Mouse (Mus musculus): ENCODE data around the gene Mapk8. TPM values are rescaled to one million over a fixed set of nuclear protein-coding genes. Genes with fewer than 3 reads are reported as not detected.
A peak's percentile ranks its signal among the peaks of the same experiment; 100 is the strongest.

Gene Mapk8
- total and polyA plus RNA-seq, 3 experiments = 7.3 to 29.5 (median 26.2) TPM

DNA sequence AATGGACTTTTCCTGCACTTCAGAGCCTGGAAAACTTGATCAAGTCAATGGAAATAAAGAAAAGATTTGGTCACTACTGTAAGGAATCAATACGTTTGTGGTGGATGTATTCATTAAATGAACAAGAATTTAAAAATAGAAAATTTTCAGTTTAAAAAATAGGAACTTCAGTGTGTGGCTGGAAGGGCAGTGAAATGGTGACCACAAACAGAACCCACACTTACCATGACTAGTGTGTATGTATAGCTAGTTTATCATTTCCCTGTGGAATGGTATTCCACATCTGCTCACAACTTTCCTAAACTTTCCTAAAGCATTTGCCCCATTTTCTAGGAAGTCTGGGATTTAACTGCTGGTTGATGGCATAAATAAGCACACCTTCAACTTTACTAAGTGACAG, 24.0 kb downstream of the Mapk8 start:
- Histone ChIP-seq H3K4me1 (ENCODE audit: control insufficient read depth, insufficient read depth, low read length) (peaks cover 2% of the 10 kb centered on the region), H3K4me3 (no peak overlapping the region), H3K36me3 (ENCODE audit: control insufficient read depth, insufficient read depth, low read length) (peaks cover 6% of the 10 kb centered on the region), H3K9ac (ENCODE audit: low read depth, low read length) (no peak overlapping the region), H3K27ac (no peak overlapping the region), H3K27me3 (ENCODE audit: control insufficient read depth, insufficient read depth, low read length) (no peaks in the 10 kb centered on the region), H3K79me2 (replicated peaks; ENCODE audit: control insufficient read depth, insufficient read depth, low read length) (peaks cover 7% of the 10 kb centered on the region; the same call in 1 of the 2 replicates)
- no peak for DNase-seq
- intact Hi-C loops (cut with DNase I) = no loop called here
- TF ChIP-seq POLR2A (IDR thresholded peaks at IDR 0.05; ENCODE audit: insufficient read depth, low read depth, low read length) (no peak), CTCF (IDR thresholded peaks at IDR 0.05) (no peak), EP300 (IDR thresholded peaks at IDR 0.05; ENCODE audit: insufficient read depth, low read depth, low read length) (no peak)
- WGBS = 55% methylated on average over 1 of the region's 1 CpGs

DNA sequence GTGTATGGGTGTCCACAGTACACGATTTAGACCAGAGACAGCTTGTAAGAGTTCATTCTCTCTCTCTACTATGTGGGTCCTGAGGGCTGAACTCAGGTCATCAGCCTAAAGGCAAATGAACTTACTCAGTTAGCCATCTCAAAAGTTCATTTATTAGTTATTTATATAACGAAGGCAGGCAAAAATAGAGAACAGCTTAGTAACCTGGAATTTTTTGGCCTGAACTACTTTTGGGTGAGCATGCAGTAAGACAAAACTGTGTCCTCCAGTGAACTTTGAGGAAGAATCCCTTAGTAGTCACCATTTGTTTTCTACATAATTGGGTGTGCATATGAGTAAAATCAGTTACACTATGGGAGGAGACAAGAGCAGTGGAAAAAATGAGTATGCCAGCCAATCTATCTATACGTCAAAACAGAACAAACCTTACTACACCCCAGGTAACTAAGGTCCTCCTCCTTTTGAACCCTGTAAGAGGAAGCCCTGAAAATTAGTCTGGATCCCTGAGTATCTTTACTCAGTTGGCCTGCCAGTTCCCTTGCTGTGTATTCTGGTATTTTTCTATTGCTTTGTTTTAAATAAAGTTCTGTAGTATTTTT, 28.5 kb downstream of the Mapk8 start:
- Histone ChIP-seq H3K4me3 (no peak overlapping the region), H3K27me3 (ENCODE audit: control insufficient read depth, insufficient read depth, low read length) (no peaks in the 10 kb centered on the region), H3K79me2 (replicated peaks; ENCODE audit: control insufficient read depth, insufficient read depth, low read length) (peaks cover 7% of the 10 kb centered on the region), H3K36me3 (ENCODE audit: control insufficient read depth, insufficient read depth, low read length) (peaks cover 9% of the 10 kb centered on the region), H3K4me1 (ENCODE audit: control insufficient read depth, insufficient read depth, low read length) (peaks cover 4% of the 10 kb centered on the region), H3K9ac (ENCODE audit: low read depth, low read length) (no peak overlapping the region), H3K27ac (no peak overlapping the region)
- TF ChIP-seq CTCF (IDR thresholded peaks at IDR 0.05) = no peak
- no peak for TF ChIP-seq EP300 (IDR thresholded peaks at IDR 0.05; ENCODE audit: insufficient read depth, low read depth, low read length)
- no peak for TF ChIP-seq POLR2A (IDR thresholded peaks at IDR 0.05; ENCODE audit: insufficient read depth, low read depth, low read length)
- DNase-seq = no peak
- 67% methylated on average over 3 of the region's 3 CpGs for WGBS
- intact Hi-C loops (cut with DNase I) = no loop called here

DNA sequence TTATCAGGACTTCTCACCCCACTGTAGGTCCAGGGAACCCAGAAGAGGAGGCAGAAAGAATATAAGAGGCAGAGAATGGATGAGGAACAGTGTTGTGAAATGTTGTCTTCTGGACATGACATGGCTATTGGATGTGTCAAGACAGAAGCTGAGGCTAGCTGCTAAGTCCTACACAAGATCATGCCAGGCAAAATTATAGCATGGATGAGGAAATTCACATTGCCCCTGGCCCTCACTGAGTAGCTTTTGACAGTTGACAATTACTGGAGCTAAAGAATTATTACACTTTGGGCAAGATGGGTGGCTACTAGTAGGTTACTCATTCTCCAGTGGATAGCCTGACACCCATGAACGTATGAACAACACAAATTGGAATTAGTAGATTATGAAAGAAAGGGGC, 31.2 kb downstream of the Mapk8 start:
- 88% methylated on average over 1 of the region's 1 CpGs for WGBS
- Histone ChIP-seq H3K4me3 (no peak overlapping the region), H3K9ac (ENCODE audit: low read depth, low read length) (no peak overlapping the region), H3K27me3 (ENCODE audit: control insufficient read depth, insufficient read depth, low read length) (no peaks in the 10 kb centered on the region), H3K36me3 (ENCODE audit: control insufficient read depth, insufficient read depth, low read length) (peaks cover 7% of the 10 kb centered on the region), H3K79me2 (replicated peaks; ENCODE audit: control insufficient read depth, insufficient read depth, low read length) (peaks cover 7% of the 10 kb centered on the region), H3K27ac (no peak overlapping the region), H3K4me1 (ENCODE audit: control insufficient read depth, insufficient read depth, low read length) (peaks cover 4% of the 10 kb centered on the region)
- intact Hi-C loops (cut with DNase I) = no loop called here
- no peak for DNase-seq
- TF ChIP-seq POLR2A (IDR thresholded peaks at IDR 0.05; ENCODE audit: insufficient read depth, low read depth, low read length) = no peak
- no peak for TF ChIP-seq EP300 (IDR thresholded peaks at IDR 0.05; ENCODE audit: insufficient read depth, low read depth, low read length)
- no peak for TF ChIP-seq CTCF (IDR thresholded peaks at IDR 0.05)

DNA sequence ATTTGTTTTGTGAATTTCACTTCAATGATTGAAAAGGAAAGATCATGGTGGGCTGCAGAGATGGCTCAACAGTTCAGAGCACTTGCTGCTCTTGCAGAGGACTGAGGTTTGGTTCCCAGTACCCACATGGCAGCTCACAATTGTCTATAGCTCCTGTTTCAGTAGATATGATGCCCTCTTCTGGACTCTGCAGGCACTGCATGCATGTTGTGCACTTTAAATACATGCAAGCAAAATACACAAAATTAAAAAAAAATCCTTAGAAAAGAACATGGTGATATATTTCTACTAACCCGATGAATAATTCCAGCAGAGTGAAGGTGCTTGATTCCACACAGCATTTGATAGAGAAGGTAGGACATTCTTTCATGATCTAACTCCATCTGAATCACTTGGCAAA, 44.6 kb downstream of the Mapk8 start:
- TF ChIP-seq CTCF (IDR thresholded peaks at IDR 0.05) (peak; percentile 58), EP300 (IDR thresholded peaks at IDR 0.05; ENCODE audit: insufficient read depth, low read depth, low read length) (no peak)
- WGBS = 91% methylated on average over 1 of the region's 1 CpGs
- Histone ChIP-seq H3K4me1 (ENCODE audit: control insufficient read depth, insufficient read depth, low read length) (peaks cover 2% of the 10 kb centered on the region), H3K27me3 (ENCODE audit: control insufficient read depth, insufficient read depth, low read length) (no peaks in the 10 kb centered on the region), H3K9ac (ENCODE audit: low read depth, low read length) (no peak overlapping the region), H3K36me3 (ENCODE audit: control insufficient read depth, insufficient read depth, low read length) (no peaks in the 10 kb centered on the region; the same call in 1 of the 2 replicates), H3K4me3 (no peak overlapping the region), H3K27ac (no peak overlapping the region), H3K79me2 (replicated peaks; ENCODE audit: control insufficient read depth, insufficient read depth, low read length) (no peaks in the 10 kb centered on the region)
- no peak for DNase-seq
- intact Hi-C loops (cut with DNase I) = no loop called here

DNA sequence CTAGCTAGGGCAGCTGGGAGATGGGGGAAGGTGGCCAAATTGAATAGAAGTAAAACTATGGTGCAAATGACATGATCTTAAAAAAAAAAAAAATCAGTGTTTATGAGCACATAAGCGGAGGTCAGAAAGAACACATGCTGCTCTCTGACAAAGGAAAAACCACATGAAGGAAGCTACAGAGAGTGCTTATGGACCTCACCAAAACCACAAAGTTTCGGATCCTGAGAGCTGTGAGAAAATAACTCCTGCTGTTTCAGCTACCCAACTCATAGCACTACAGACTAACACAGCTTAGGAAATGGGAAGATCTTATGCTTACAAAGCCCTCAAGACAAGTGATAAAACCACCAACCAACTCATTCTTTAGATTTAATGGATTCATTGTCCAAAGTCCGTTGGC, 46.9 kb downstream of the Mapk8 start:
- Histone ChIP-seq H3K4me1 (ENCODE audit: control insufficient read depth, insufficient read depth, low read length) (peaks cover 2% of the 10 kb centered on the region), H3K36me3 (ENCODE audit: control insufficient read depth, insufficient read depth, low read length) (peaks cover 2% of the 10 kb centered on the region), H3K4me3 (no peak overlapping the region), H3K27me3 (ENCODE audit: control insufficient read depth, insufficient read depth, low read length) (no peaks in the 10 kb centered on the region), H3K79me2 (replicated peaks; ENCODE audit: control insufficient read depth, insufficient read depth, low read length) (no peaks in the 10 kb centered on the region), H3K9ac (ENCODE audit: low read depth, low read length) (no peak overlapping the region), H3K27ac (no peak overlapping the region)
- TF ChIP-seq EP300 (IDR thresholded peaks at IDR 0.05; ENCODE audit: insufficient read depth, low read depth, low read length) = no peak
- no peak for TF ChIP-seq CTCF (IDR thresholded peaks at IDR 0.05)
- TF ChIP-seq POLR2A (IDR thresholded peaks at IDR 0.05; ENCODE audit: insufficient read depth, low read depth, low read length) = no peak
- WGBS = 87% methylated on average over 3 of the region's 3 CpGs
- intact Hi-C loops (cut with DNase I) = no loop called here
- DNase-seq = no peak

DNA sequence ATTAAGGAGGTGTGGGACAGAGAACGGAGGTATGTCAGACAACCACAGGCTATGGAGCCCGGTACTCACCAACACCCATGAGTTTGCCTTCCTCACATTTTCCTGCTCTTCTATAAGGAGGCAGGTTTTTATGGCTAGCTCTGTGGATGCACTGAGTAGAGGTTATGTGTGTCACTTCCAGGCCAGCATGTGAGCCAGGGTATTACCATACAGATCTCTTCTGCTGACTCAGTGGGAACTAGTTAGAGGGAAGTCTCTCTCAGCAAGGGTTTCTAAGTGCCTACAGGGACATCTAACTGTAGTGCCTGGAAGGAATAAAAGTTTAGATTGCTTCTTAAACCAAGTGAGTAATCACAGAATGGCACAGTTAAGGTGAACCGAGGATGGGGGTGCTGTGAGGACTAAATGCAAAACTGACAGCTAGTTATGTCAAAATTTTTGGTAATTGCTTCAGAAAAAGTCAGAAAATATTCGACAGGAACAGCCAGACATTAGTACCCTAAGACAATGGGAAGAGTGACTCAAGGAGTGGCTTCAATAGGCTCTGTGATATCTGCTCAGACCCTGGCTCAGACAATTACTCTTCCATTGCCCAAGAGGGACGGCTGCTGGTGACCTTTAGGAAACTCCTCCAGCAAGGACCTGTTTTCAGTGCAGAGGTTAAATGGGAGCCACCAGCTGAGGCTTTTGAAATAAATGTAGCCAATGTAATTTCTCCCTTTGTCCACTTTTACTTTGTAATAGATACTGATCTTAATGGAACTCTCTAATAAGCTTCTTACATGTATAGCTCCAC, 48.7 kb downstream of the Mapk8 start:
- Histone ChIP-seq H3K9ac (ENCODE audit: low read depth, low read length) (no peak overlapping the region), H3K4me1 (ENCODE audit: control insufficient read depth, insufficient read depth, low read length) (peaks cover 2% of the 10 kb centered on the region), H3K79me2 (replicated peaks; ENCODE audit: control insufficient read depth, insufficient read depth, low read length) (no peaks in the 10 kb centered on the region), H3K27ac (no peak overlapping the region), H3K4me3 (no peak overlapping the region), H3K36me3 (ENCODE audit: control insufficient read depth, insufficient read depth, low read length) (peaks cover 2% of the 10 kb centered on the region), H3K27me3 (ENCODE audit: control insufficient read depth, insufficient read depth, low read length) (no peaks in the 10 kb centered on the region)
- DNase-seq = no peak
- intact Hi-C loops (cut with DNase I) = no loop called here
- 84% methylated on average over 5 of the region's 5 CpGs for WGBS
- TF ChIP-seq EP300 (IDR thresholded peaks at IDR 0.05; ENCODE audit: insufficient read depth, low read depth, low read length) = no peak
- TF ChIP-seq POLR2A (IDR thresholded peaks at IDR 0.05; ENCODE audit: insufficient read depth, low read depth, low read length) = no peak
- TF ChIP-seq CTCF (IDR thresholded peaks at IDR 0.05) = no peak
